Mouse (Mus musculus): ENCODE measurements at regions not wholly inside any gene's neighbourhood (a gene's known extent, or its start where the extent isn't known, plus 50 kb on each side); places are given as distances from the start of the nearest gene placed in this dataset.

GRCm38 (mm10) chr5:46488140-46488942 is 630.9 kb upstream of the Lcorl start:
- DNase-seq = no peak

GRCm38 (mm10) chr5:46486740-46487326 is 629.4 kb upstream of the Lcorl start:
- DNase-seq = no peak

GRCm38 (mm10) chr5:46456356-46456755 is 598.9 kb upstream of the Lcorl start:
- DNase-seq = no peak

GRCm38 (mm10) chr5:46448274-46448673 is 590.9 kb upstream of the Lcorl start:
- no peak for DNase-seq

- DNase-seq = no peak
These were observed 588.4 kb upstream of the Lcorl start for GRCm38 (mm10) chr5:46445844-46446243.

- DNase-seq = no peak
These were observed 587.7 kb upstream of the Lcorl start for GRCm38 (mm10) chr5:46445122-46445521.

- DNase-seq = no peak
These were observed 586.5 kb upstream of the Lcorl start for GRCm38 (mm10) chr5:46443805-46444340.

- no peak for DNase-seq
These were observed 585.3 kb upstream of the Lcorl start for GRCm38 (mm10) chr5:46442600-46443248.

GRCm38 (mm10) chr5:46441716-46442115 is 584.3 kb upstream of the Lcorl start:
- DNase-seq = no peak

- peak; percentile 5 for DNase-seq
These were observed 574.4 kb upstream of the Lcorl start for GRCm38 (mm10) chr5:46431644-46432367.

GRCm38 (mm10) chr5:46422738-46423137 is 565.3 kb upstream of the Lcorl start:
- DNase-seq = no peak

GRCm38 (mm10) chr5:46406969-46407368 is 549.6 kb upstream of the Lcorl start:
- DNase-seq = no peak

- no peak for DNase-seq
These were observed 549.0 kb upstream of the Lcorl start for GRCm38 (mm10) chr5:46406404-46406803.

- no peak for DNase-seq
These were observed 529.2 kb upstream of the Lcorl start for GRCm38 (mm10) chr5:46386591-46386990.

- DNase-seq = no peak
These were observed 509.9 kb upstream of the Lcorl start for GRCm38 (mm10) chr5:46367328-46367727.

- no peak for DNase-seq
These were observed 506.2 kb upstream of the Lcorl start for GRCm38 (mm10) chr5:46363661-46364060.

- no peak for DNase-seq
These were observed 504.2 kb upstream of the Lcorl start for GRCm38 (mm10) chr5:46361637-46362036.

GRCm38 (mm10) chr5:46348448-46348847 is 491.0 kb upstream of the Lcorl start:
- DNase-seq = no peak

- peak; percentile 26 for DNase-seq
These were observed 490.1 kb upstream of the Lcorl start for GRCm38 (mm10) chr5:46347368-46348083.

GRCm38 (mm10) chr5:46338461-46338860 is 481.0 kb upstream of the Lcorl start:
- no peak for DNase-seq

- DNase-seq = no peak
These were observed 473.5 kb upstream of the Lcorl start for GRCm38 (mm10) chr5:46330880-46331279.

All from kidney, adult 11 months (tissue).